ENCODE assay signal across 26 mouse cellular contexts in the genomic region with DNA sequence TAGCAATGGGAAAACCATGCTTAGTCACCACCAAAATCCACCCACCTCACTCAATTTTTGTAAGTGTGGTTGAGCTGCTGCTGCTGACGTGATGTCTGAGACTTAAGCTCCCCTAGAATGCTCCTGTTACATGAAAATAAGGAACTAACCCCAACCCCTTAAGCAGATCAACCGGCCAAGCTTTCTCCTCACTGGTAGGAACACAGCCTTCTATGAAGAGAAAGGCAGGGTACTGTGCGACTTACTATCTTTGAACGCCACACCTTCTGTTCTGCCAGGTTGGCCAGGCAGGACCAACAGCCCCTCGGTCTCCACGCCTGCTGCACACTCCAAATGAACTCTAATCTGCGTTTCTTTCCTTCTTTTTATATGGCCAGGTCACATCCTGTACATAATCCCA. TPM values are rescaled to one million over a fixed set of nuclear protein-coding genes. Genes with fewer than 3 reads are reported as not detected.
DNase-seq lines count a peak whose midpoint lies in the region; ATAC-seq and TF ChIP-seq lines count a peak whose summit lies in the region.
"Had no signal": no experiment of that assay in that cellular context is flagged by ENCODE, and none has a peak within 500 bp of the region (broad histone marks: within the 10 kb centered on the region; RNA-seq: fewer than 3 reads in every experiment).

No protein-coding gene starts in this region.

- no peaks in the 10 kb centered on the region for H3K36me3 ChIP-seq in kidney, embryonic 15.5 days
- H3K36me3 ChIP-seq in CH12.LX (replicated peaks in 1 of 2; ENCODE audit: control insufficient read depth in 1 of 2, insufficient read depth in 1 of 2, low read length in 1 of 2), result no peaks in the 10 kb centered on the region
- H3K36me3 ChIP-seq in intestine, postnatal 0 days (ENCODE audit: control insufficient read depth, insufficient read depth), result no peaks in the 10 kb centered on the region
- H3K36me3 ChIP-seq: forebrain, embryonic 10.5 days; hindbrain, embryonic 10.5 days; hindbrain, embryonic 13.5 days; intestine, embryonic 15.5 days had no signal

- dilution Hi-C loops in CH12.LX (cut with MboI; ENCODE audit: extremely low pct_ligation_motif_present, extremely low pct_unique_long_range_greater_than_20kb, low sequenced_read_pairs), result no loop called here

- H3K79me2 ChIP-seq in CH12.LX (replicated peaks; ENCODE audit: control insufficient read depth, extremely low read depth, insufficient read depth, poor library complexity, severe bottlenecking), result no peaks in the 10 kb centered on the region

- no peak overlapping the region for H3K4me3 ChIP-seq in kidney, embryonic 15.5 days (replicated peaks)
- peak overlapping the region in 1 of 3 experiments; percentile 35 for H3K4me3 ChIP-seq in CH12.LX (replicated peaks in 1 of 3; ENCODE audit: low read depth in 2 of 3, low read length in 2 of 3, poor library complexity in 1 of 3)
- no peak overlapping the region for H3K4me3 ChIP-seq in intestine, postnatal 0 days (ENCODE audit: low read depth, low read length)
- H3K4me3 ChIP-seq: forebrain, embryonic 10.5 days; forebrain, embryonic 13.5 days; heart, adult 2 months; hindbrain, embryonic 10.5 days; hindbrain, embryonic 13.5 days; intestine, embryonic 15.5 days had no signal

- no peak for TF ChIP-seq CTCF in CH12.LX (conservative IDR thresholded peaks at IDR 0.05 in 1 of 2, IDR thresholded peaks at IDR 0.05 in 1 of 2; ENCODE audit: low read depth in 2 of 2, low read length in 2 of 2)
- no peak for TF ChIP-seq CTCF in intestine, postnatal 0 days (IDR thresholded peaks at IDR 0.05; ENCODE audit: low read depth)

- WGBS in kidney, embryonic 15.5 days, result 44% methylated on average over 7 of the region's 7 CpGs
- WGBS in intestine, postnatal 0 days, result 72% methylated on average over 7 of the region's 7 CpGs

- no peak for TF ChIP-seq RAD21 in CH12.LX (IDR thresholded peaks at IDR 0.05; ENCODE audit: low read depth, low read length)

- no peak for DNase-seq in kidney, adult 11 months
- no peak for DNase-seq in CH12.LX (ENCODE audit: extremely low read depth)
- DNase-seq in left cerebral cortex, postnatal 4 days, result no peak
- DNase-seq: adrenal gland, postnatal 10 days; adrenal gland, postnatal 36 days; cerebellum, adult 11 months; cerebellum, adult 8-10 months; cerebellum, postnatal 10 days; cerebellum, postnatal 36 days; gastrocnemius, postnatal 10 days; gastrocnemius, postnatal 36 days; heart, adult 2 months had no signal

- no peaks in the 10 kb centered on the region for H3K27me3 ChIP-seq in kidney, embryonic 15.5 days
- H3K27me3 ChIP-seq in CH12.LX (replicated peaks), result no peaks in the 10 kb centered on the region
- H3K27me3 ChIP-seq in intestine, postnatal 0 days (replicated peaks; ENCODE audit: control insufficient read depth, insufficient read depth, low read length), result no peaks in the 10 kb centered on the region
- H3K27me3 ChIP-seq: intestine, embryonic 15.5 days had no signal

- no peak overlapping the region for H3K4me2 ChIP-seq in kidney, embryonic 15.5 days
- peak overlapping the region; percentile 70; the same call in 1 of the 2 replicates for H3K4me2 ChIP-seq in CH12.LX (ENCODE audit: insufficient read depth, low read depth, poor library complexity, severe bottlenecking)
- H3K4me2 ChIP-seq in intestine, postnatal 0 days (replicated peaks; ENCODE audit: low read depth), result no peak overlapping the region
- H3K4me2 ChIP-seq: forebrain, embryonic 13.5 days; heart, embryonic 11.5 days; hindbrain, embryonic 13.5 days; intestine, embryonic 15.5 days had no signal

- H3K9me3 ChIP-seq in kidney, embryonic 15.5 days (replicated peaks), result no peaks in the 10 kb centered on the region
- H3K9me3 ChIP-seq in CH12.LX (replicated peaks; ENCODE audit: low read length), result no peaks in the 10 kb centered on the region
- H3K9me3 ChIP-seq in intestine, postnatal 0 days (ENCODE audit: control insufficient read depth), result no peaks in the 10 kb centered on the region
- H3K9me3 ChIP-seq: forebrain, embryonic 10.5 days; forebrain, embryonic 13.5 days; hindbrain, embryonic 10.5 days; hindbrain, embryonic 13.5 days; intestine, embryonic 15.5 days had no signal

- intact Hi-C loops in left cerebral cortex, postnatal 4 days (cut with DNase I), result no loop called here

- in situ Hi-C loops in CH12.LX (cut with MboI; ENCODE audit: low pct_ligation_motif_present, low pct_unique_long_range_greater_than_20kb, low sequenced_read_pairs), result no loop called here

- H3K4me1 ChIP-seq in kidney, embryonic 15.5 days, result peaks cover 15% of the 10 kb centered on the region; the same call in 1 of the 2 replicates
- H3K4me1 ChIP-seq in CH12.LX (ENCODE audit: control insufficient read depth in 1 of 2, insufficient read depth in 2 of 2), result peaks cover 4% of the 10 kb centered on the region in 2 experiments; a peak in 1 of 4 replicates
- no peaks in the 10 kb centered on the region for H3K4me1 ChIP-seq in intestine, postnatal 0 days (replicated peaks; ENCODE audit: control insufficient read depth, insufficient read depth, low read length)

- no peak overlapping the region for H3K9ac ChIP-seq in kidney, embryonic 15.5 days
- peak overlapping the region; percentile 53; the same call in 1 of the 2 replicates for H3K9ac ChIP-seq in CH12.LX (ENCODE audit: insufficient read depth, low read depth)
- no peak overlapping the region for H3K9ac ChIP-seq in intestine, postnatal 0 days (ENCODE audit: low read depth, low read length)
- H3K9ac ChIP-seq: forebrain, embryonic 13.5 days; hindbrain, embryonic 13.5 days; intestine, embryonic 15.5 days had no signal

- TF ChIP-seq POLR2A in CH12.LX (IDR thresholded peaks at IDR 0.05; ENCODE audit: low read depth, low read length), result no peak

- H3K27ac ChIP-seq in kidney, embryonic 15.5 days, result no peak overlapping the region
- H3K27ac ChIP-seq in CH12.LX (ENCODE audit: insufficient read depth, low read depth), result no peak overlapping the region
- no peak overlapping the region for H3K27ac ChIP-seq in intestine, postnatal 0 days (ENCODE audit: low read depth, low read length)
- H3K27ac ChIP-seq: forebrain, embryonic 10.5 days; forebrain, embryonic 13.5 days; heart, adult 2 months; hindbrain, embryonic 10.5 days; hindbrain, embryonic 13.5 days; intestine, embryonic 15.5 days had no signal

- 0 out of 2 replicates have a peak, but pooled peaks have one; percentile 27 for ATAC-seq in kidney, embryonic 15.5 days (replicated peaks; ENCODE audit: low FRiP score)
- ATAC-seq in hematopoietic stem cell, adult 5-6 weeks (replicated peaks in 1 of 2; ENCODE audit: insufficient read depth in 1 of 2, low FRiP score in 2 of 2, low TSS enrichment in 1 of 2, low read depth in 1 of 2, poor library complexity in 2 of 2, severe bottlenecking in 2 of 2), result peak; percentile 71 to 80
- ATAC-seq in megakaryocyte-erythroid progenitor cell, adult 5-6 weeks (replicated peaks; ENCODE audit: low FRiP score, low TSS enrichment, poor library complexity, severe bottlenecking), result peak; percentile 86
- no peak for ATAC-seq in intestine, postnatal 0 days
- ATAC-seq: CD4-positive, CD25-positive, alpha-beta regulatory T cell, adult 4 months; forebrain, embryonic 13.5 days; forebrain, embryonic 16.5 days; hindbrain, embryonic 16.5 days; intestine, embryonic 15.5 days; Patski had no signal

- TF ChIP-seq EP300 in CH12.LX (IDR thresholded peaks at IDR 0.05; ENCODE audit: low read length), result no peak

TF ChIP-seq in CH12.LX, 34 proteins besides CTCF, POLR2A, EP300 and RAD21:
- no peak for TF ChIP-seq CHD1 (IDR thresholded peaks at IDR 0.05; ENCODE audit: low read depth, low read length)
- TF ChIP-seq E2F4 (IDR thresholded peaks at IDR 0.05; ENCODE audit: insufficient replicate concordance, low read depth, low read length), result no peak
- TF ChIP-seq USF2 (conservative IDR thresholded peaks at IDR 0.05; ENCODE audit: low read depth, low read length), result no peak
- TF ChIP-seq NELFE (IDR thresholded peaks at IDR 0.05; ENCODE audit: low read depth, low read length), result no peak
- TF ChIP-seq SMC3 (IDR thresholded peaks at IDR 0.05; ENCODE audit: low read depth, low read length), result no peak
- no peak for TF ChIP-seq BHLHE40 (IDR thresholded peaks at IDR 0.05; ENCODE audit: low read depth, low read length)
- no peak for TF ChIP-seq ZC3H11A (IDR thresholded peaks at IDR 0.05; ENCODE audit: low read depth, low read length)
- no peak for TF ChIP-seq MAX (IDR thresholded peaks at IDR 0.05; ENCODE audit: low read length)
- no peak for TF ChIP-seq MXI1 (IDR thresholded peaks at IDR 0.05; ENCODE audit: low read depth, low read length)
- no peak for TF ChIP-seq TBP (conservative IDR thresholded peaks at IDR 0.05; ENCODE audit: low read depth, low read length)
- TF ChIP-seq GABPA (IDR thresholded peaks at IDR 0.05; ENCODE audit: insufficient replicate concordance, low read depth, low read length), result no peak
- TF ChIP-seq ZKSCAN1 (IDR thresholded peaks at IDR 0.05; ENCODE audit: borderline replicate concordance, low read depth, low read length), result no peak
- TF ChIP-seq MAFK (IDR thresholded peaks at IDR 0.05; ENCODE audit: insufficient replicate concordance, low read length), result no peak
- TF ChIP-seq NRF1 (IDR thresholded peaks at IDR 0.05; ENCODE audit: low read depth, low read length), result no peak
- TF ChIP-seq RCOR1 (conservative IDR thresholded peaks at IDR 0.05; ENCODE audit: low read depth, low read length), result no peak
- no peak for TF ChIP-seq UBTF (IDR thresholded peaks at IDR 0.05; ENCODE audit: low read depth, low read length)
- TF ChIP-seq ZNF384 (IDR thresholded peaks at IDR 0.05; ENCODE audit: low read depth, low read length), result no peak
- TF ChIP-seq JUN (IDR thresholded peaks at IDR 0.05; ENCODE audit: insufficient read depth, low read depth, low read length), result no peak
- no peak for TF ChIP-seq ETS1 (conservative IDR thresholded peaks at IDR 0.05; ENCODE audit: low read depth, low read length)
- no peak for TF ChIP-seq MEF2A (IDR thresholded peaks at IDR 0.05; ENCODE audit: borderline replicate concordance, low read depth, low read length)

RNA-seq across cellular contexts. Expression of a gene that starts 41.7 kb away (rescaled TPM):
- 32.7 and 35.4 TPM in 2 replicates for polyA plus RNA-seq in kidney, embryonic 15.5 days (2015; fragmentation: Nextera tagmentation; extraction: Ambion mirVana)
- 41.7 and 49.1 TPM in 2 replicates for total RNA-seq in CH12.LX (2012; rRNA removed)
- 43.9 and 47.7 TPM in 2 replicates for total RNA-seq in CH12.LX (2014; rRNA removed)
- 63.0 and 63.7 TPM in 2 replicates for polyA plus RNA-seq in CH12.LX (2012; ENCODE audit: insufficient read length, low read depth)
- 31.2 and 37.8 TPM in 2 replicates for total RNA-seq in hematopoietic stem cell, adult 5-6 weeks (2017)
- 42.3 and 44.5 TPM in 2 replicates for total RNA-seq in megakaryocyte-erythroid progenitor cell, adult 5-6 weeks (2014; fragmentation: Nextera tagmentation)
- 25.8 and 30.7 TPM in 2 replicates for total RNA-seq in megakaryocyte-erythroid progenitor cell, adult 5-6 weeks (2017)
- 10 to 100 TPM; 58.2 to 62.2 TPM for total RNA-seq in left cerebral cortex, postnatal 4 days (2021)
- polyA plus RNA-seq in intestine, postnatal 0 days (2015; fragmentation: Nextera tagmentation; extraction: Ambion mirVana), result 11.9 and 12.0 TPM in 2 replicates
